Mouse (Mus musculus) kidney, postnatal 10 days (tissue): ENCODE data around the gene Rap1gap2.

ENCODE experiments used
- DNase-seq: peaks from one replicate; pipeline ENCODE4 v3.0.0; 2021; ENCODE audit warnings: mixed read lengths

Rap1gap2 gene

DNA sequence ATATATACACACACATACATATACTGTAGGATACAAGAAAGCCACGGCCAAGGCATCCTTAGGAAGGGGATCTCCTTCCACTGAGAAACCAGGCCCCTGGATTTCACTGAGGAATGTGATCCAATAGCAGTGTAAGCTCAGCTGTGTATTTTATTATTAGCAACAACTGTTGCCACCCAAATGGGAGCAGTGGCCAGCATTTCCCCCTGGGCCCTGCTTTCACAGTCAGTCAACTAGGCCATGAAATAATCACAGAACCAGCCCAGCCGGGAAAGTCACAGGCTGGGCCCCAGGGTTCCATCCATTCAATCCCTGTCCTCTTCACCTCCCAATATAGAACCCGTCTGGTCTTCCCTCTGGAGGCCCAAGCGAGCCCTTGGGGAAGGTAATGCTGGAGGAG is 162.2 kb downstream of the Rap1gap2 start:
- no peak for DNase-seq

DNA sequence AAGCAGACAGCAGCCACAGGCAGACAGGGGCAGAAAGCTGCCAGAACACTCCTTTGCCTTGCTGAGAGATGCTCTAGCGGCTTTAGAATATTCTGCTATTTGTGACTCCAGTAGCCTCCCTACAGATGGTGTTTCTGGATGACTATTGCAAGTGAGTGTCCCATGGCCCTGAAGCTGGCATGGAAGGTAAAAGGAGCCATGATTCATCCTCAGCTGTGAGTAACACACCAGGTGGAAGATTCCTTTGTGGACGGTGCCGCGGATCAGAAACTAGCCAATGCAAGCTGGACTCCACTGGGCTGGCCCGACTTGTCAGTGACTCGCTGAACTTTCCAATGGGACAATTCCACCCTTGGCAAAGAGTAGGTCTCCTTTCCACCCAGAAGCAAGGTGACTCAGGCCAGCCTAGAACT is 162.7 kb downstream of the Rap1gap2 start:
- DNase-seq, result no peak

DNA sequence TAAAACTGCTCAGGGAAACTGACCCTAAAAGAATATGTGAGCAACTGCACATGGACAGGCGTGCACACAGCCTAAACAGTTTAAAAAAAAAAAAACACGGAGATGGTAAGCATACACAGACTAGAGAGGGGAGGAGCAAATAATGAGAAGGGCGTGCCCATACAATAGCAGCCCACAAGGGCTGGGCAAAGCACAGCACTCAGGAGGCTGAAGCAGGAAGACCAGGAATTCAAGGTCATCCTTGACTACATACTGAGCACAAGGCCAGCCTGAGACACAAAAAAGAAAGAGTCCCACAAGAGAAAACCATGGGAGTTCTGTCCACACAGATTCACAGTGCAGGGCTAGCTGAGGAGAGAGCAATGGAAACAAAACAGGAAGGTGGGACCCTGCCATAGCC is 165.1 kb downstream of the Rap1gap2 start:
- DNase-seq, result no peak

DNA sequence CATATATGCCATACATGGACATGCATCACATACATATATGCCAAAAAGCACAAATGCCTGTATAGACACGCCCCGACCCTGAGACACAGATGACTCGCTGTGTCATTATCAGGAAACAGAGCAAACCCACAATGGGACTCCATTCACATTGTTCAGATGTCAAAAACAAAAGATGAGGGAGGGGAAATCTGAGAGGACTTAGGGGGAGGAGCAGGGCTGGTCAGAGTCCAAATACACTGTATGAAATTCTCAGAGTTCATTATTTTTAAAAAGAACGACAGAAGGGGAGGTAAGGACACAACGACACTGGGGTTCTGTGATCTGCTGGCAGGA is 166.8 kb downstream of the Rap1gap2 start:
- no peak for DNase-seq

DNA sequence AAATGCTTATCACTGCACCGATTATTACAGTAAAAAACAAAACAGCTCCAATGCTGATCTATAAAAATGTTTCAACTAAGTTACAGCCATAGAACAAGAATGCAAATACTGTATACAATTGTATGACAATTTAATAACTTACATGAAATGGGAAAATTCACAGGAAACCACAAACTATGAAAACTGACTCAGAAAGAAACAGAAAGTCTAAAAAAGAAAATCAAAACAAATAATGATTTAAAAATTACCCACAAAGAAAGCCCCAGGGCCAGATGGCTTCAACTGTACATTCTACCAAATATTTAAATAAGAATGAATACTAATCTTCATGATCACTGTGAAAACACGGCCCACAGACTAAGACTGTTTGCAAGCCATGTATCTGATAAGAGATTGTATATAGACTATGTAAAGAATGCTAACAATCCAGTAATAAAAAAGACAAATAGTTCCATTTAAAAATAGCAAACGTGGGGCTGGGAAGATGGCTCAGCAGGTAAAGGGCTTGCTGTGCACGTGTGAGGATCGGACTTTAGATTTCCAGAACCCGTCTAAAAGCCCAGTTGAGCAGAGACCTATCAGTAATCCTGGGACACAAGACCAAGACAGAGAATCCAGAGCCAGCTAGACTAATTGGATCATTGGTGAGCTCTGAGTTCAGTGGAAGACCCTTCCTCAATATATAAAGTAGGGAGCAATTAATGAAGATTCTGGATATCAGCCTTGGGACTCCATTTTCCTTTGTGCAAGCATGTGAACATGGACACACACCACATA is 167.4 kb downstream of the Rap1gap2 start:
- DNase-seq, result no peak

DNA sequence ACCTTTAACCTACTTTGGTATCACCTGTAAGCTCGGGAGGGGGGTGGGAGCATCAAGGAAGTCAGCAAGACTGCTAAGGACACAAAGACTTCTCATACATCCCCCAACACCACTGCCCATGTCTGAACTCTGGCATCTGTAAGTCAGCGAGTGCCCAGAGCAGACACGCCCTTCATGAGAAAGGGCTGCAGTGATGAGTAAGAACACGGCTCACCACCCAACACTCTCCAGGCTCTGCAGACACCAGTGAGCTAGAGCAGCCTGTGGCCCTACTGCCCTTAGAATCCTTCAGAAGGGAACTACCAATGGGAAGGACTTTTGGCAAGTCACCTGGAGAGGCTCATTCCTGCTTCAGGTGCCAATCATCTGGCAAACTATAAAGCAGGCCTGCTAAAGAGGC is 168.3 kb downstream of the Rap1gap2 start:
- DNase-seq, result no peak

DNA sequence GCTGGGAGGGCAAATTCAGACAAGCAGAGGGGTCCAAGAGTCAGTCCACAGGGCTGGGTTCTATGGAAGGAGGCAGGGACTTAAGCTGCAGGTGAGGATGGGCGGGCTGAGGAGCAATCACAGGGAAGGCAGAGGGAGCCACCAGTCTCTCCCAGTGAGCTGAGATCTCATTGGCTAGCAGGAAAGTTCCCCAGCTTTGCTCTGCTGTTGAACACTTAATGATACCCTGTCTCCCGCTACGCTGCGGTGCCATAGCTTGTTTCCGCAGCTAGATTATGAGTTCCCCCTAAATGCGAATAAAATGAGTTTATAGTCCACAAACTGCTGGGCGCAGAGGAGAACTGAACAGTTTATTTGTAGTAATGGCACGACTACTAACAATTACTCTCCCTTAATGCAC is 170.6 kb downstream of the Rap1gap2 start:
- DNase-seq, result no peak

DNA sequence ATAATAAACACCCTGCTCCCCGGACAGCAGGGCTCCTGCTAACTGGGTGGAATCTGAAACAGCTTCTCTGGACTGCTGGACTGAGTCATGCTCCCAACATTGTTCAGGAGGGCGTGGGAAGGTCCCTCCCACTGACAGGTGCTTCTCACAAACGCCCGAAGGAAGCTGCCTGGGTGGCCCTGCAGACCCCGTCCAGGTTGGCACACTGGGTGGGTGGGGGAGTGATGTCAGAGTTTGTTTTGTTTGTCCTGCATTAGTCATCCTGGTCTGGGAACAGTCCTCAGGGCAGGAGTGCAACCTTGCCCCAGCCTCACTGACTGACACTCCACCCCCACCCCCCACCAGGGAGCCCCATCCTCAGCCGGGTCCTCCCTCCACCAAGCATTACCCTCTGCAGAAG is 171.5 kb downstream of the Rap1gap2 start:
- no peak for DNase-seq

DNA sequence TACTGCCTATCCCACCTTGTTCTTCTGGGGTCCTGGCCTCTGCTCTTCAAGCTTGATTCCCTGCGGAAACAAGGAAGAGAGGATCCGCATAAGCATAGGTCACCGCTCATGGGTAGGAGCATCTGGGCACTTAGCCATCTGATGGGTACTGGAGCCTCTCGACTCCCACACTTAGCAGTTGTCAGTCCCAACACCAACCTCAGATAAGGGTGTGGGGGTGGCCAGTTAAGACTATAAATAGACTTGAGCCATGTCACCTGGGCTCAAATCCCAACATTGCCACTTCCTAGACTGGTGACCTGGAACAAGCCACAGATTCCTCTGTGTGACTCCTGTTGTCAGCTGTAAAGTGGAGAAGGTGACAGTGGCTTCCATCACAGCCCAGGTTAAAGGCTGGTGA is 172.5 kb downstream of the Rap1gap2 start:
- DNase-seq, result no peak

DNA sequence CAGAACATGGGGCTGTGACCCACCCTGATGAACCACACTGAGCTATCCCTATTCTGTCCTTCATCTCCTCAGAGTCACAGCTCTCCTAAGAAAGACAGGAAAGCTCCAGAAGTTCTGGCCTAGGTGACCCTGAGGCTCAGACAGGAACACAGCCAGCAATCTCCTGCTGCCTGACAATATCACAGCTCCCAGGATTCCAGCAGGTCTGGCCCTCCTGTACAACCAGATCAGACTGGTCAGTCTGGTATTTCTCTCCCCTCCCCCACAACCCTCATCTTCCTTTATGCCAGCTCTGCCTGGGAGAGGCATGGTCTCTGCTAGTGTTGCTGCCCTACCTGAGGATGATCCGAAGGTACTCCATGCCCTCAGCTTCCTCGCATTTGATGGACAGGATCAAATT is 175.3 kb downstream of the Rap1gap2 start:
- peak; percentile 29 for DNase-seq

DNA sequence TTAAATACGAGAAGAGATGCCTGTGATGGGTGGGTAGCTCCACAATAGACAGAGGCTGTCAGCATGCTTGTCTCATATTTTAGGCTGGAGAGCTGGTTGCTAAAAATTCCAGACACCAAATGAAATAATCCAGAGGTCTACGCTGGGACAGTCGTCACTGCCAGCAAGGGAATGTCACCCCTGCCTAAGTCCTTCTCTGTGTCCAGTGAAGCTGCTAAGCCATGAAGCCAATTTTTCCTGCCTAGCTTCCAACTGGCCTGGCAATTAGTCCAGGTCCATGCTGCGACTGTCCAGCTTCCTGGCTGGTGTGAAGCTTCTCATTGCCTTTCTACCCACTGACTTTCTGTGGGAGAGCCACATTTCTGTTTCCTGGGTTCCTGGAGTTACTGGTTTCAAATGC is 177.7 kb downstream of the Rap1gap2 start:
- no peak for DNase-seq

DNA sequence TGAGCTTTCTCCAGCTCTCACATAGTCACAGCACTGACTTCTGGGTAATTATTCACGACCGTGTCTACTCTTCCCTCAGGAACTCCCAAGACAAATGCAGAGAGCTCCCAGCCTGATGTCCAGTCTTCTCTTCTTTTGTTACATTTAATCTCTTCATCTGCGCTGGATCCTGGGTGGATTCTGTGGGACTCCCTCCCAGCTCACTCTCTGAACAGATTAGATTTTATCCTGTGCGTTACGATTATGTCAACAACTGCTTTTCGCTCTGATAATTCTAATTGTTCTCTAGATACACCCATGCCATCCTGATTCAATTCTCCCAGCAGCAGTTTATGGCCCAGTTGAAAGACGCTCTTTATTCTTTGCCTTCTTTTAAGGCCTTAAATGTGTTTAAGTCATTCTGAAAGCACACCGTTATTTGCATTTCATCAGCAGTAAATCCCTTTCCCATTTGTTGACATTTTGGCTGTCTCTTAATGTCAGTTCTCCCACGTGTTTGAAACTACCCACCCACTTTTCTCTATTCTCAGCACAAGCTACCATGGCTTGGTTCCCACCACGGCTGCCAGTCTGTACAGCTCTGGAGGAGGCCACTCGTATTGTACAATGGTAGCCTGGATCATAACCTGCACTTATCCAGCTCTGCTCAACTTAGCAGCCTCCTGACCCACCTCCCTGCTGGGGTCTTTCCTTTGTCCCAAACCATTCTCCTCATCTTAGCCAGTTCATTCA is 180.8 kb downstream of the Rap1gap2 start:
- DNase-seq, result no peak

DNA sequence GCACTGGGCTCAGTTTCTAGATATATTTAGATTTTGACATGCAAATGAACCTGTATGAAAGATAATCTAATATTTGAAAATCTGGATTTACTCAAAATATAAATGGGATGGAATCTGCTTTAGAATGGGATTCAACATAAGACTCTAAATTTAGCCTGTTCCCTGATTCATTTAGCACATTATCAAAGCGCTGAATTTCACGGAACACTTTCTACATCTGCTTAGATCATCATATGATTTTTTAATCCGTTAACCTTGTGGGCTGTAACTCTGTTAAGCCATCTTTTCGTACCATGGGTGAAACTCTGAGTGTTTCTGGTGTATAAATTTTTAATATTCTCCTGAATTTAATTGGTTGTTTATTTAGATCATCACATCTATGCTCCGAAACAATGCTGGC is 184.4 kb downstream of the Rap1gap2 start:
- no peak for DNase-seq

DNA sequence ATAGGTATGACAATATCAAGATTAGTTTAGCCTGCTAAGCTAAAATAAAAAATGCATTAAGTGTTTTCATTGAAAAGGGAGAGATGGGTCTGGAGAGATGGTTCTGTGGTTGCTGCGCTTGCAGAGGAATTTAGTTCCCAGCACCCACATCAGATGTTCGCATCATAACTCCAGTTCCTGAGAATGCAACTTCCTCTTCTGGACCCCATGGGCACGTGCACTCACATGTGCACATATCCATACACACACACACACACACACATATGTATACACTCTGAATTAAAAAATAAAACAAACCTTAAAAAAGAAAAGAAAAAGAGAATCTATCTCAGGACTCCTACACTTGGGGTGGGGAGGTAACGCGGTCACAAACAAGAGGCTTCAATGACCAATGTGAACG is 188.7 kb downstream of the Rap1gap2 start:
- no peak for DNase-seq

DNA sequence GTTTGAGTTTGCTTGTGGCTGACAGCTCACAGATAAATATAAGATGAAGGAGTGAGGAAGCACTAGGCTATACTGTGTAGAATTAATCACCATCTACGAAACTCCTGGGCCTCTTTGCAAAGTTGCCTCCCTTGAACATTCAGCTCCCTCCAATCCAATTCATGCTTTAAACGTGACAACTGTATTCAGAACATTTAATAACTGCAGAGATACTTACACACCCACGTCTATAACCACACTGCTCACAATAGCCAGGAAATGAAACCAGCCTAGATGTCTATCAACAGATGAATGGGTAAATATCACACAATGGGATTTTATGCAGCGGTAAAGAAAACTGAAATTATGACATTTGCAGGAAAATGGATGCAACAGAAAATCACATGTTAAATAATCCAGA is 189.6 kb downstream of the Rap1gap2 start:
- DNase-seq, result no peak

DNA sequence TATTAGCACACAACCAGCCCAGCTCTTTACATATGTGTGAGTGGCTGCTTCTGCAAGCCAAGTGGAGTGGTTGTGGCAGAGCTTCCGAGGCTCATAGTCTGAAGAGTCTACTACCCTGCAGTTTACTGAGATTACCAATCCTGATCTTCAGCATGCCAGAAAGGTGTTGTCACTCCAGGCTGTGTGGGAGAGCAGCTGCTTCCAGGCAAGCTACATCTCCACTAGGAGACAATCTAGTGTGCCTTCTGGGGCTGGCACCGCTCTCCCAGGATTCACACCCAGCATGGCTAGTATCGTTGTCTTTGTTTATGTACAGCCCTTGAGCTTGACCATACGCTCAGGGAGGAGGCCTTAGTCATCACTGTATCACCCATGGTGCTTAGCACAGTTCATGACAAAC is 191.1 kb downstream of the Rap1gap2 start:
- DNase-seq, result no peak

DNA sequence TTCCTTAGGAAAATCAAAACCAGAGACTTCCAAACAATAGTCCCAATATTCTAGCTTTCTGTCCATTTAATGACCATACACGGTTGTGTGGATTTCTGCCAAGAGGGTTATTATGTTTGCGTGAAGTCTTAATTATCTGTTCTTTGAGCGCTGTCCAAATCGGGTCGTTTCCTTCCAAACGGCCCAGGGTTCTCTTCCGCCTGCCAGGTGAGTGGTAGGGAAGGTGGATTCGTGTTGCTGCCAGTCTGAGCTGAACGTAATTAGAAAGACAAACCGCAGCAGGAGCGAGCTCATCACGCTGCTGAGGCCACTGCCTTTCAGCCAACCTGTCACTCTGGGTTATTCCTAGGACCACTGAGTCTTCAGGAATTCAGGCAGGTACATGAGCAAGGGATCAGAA is 195.0 kb downstream of the Rap1gap2 start:
- DNase-seq, result no peak

DNA sequence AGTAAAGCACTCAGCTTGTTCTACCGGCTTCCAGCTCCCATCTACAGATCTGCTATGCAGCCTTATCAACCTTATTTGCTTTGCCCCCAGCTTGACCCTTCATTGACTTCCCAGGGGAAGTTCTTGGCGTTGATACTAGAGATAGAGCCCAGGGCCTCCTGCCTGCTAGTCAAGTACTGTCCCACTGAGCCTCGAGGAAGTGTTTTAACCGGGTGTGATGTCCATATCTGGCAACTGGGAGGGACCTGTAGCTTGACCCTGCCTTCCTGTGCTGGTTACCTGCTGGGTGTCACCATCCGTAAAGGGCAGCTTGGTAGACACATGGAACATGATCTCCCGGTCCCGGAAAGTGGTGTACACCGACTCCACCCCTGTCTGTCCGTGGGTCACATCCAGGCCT is 196.6 kb downstream of the Rap1gap2 start:
- no peak for DNase-seq

DNA sequence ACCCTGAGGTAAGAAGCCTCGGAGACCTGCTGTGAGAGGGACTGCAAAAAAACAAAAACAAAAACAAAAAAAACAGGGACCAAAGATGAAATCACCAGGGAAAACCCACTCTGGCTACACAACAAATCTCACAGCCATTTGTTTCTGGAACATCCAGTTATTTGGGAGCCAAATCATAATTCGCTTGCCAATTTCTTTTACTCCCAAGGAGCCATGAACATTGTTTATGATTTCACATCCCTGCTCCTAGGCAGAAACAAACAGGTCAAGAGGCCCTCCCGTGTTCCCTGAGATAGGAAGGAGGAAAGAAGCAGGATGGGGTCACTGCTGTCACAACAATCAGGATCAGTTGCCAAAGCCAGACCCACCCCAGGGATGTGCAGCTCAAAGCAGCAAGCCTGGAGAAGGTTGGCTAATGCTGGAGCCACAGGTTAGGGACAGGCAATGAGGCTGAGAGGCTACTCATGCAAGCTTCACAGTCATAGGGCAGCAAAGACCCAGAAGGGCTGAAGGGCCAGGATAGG is 197.2 kb downstream of the Rap1gap2 start:
- no peak for DNase-seq

DNA sequence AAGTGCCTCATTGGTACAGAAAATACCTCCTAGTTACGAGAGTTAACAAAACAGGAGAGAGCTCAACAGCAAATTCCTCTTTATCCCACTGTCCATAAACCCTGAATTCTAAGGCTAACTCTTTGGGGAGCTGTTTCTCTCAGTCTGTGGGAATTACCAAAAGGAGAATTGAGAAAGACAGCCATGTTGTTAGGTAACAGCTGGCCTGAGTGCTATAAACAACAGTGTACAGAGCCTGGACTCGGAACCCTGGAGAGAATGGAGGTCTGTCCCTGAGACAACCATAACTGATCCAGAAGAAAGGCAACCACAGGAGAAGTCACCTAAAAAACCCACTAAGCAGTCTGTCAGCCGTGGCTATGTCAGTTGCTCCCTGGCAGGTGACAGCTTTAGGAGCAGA is 198.3 kb downstream of the Rap1gap2 start:
- DNase-seq, result no peak

DNA sequence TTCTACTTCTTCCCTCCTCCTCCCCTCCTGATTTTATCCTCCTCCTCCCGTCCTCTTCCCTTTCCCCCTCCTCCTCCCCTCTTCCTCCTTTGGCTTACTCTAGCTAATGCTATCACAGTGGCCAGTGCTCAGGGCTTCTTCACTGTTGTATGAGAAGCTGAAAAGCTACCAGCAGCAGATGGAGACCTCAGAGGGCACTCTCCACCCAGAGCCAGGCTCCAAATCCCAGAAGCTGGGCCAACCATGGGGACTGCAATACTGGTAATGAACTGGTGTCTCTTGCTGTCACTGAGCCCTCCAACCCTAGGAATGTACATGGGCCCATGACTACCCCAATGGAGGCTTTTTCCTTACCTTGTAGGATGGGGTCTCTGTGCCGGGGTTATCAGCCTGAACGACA is 198.8 kb downstream of the Rap1gap2 start:
- DNase-seq, result no peak

DNA sequence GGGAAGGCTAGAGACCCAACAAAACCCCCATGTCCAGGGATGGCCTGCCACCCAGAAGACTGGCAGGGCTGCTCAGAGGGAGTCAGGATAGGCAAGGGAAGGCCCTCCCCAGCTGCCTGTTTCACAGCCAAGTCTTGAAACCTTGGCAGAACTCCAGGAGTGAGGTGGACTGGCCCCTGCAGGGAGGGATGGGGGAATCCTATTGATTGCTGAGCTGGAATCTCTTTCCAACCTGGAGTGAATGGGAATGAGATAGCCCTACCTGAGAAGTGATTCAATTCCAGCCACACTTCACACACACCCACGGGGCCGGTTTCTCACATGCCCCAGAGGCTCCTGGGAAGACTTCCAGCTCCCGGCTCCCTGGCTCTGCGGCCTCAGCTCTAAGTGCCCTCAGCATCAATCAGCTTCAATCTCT is 200.9 kb downstream of the Rap1gap2 start:
- DNase-seq, result peak; percentile 68

DNA sequence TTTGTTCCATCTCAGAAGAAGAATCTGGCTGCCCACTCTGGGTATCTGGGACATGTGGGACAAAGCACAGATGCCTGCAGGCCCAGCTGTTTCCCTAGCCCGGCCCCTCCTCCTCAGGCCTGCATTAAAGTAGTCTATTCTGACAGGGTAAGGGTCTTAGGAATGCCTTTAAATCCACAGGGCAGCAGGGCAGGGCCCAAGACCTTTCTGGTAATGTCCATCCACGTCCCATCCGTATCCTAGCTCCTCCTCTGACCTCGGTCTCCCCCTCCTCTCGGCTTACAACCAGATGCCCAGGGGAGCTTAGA is 201.3 kb downstream of the Rap1gap2 start:
- no peak for DNase-seq

DNA sequence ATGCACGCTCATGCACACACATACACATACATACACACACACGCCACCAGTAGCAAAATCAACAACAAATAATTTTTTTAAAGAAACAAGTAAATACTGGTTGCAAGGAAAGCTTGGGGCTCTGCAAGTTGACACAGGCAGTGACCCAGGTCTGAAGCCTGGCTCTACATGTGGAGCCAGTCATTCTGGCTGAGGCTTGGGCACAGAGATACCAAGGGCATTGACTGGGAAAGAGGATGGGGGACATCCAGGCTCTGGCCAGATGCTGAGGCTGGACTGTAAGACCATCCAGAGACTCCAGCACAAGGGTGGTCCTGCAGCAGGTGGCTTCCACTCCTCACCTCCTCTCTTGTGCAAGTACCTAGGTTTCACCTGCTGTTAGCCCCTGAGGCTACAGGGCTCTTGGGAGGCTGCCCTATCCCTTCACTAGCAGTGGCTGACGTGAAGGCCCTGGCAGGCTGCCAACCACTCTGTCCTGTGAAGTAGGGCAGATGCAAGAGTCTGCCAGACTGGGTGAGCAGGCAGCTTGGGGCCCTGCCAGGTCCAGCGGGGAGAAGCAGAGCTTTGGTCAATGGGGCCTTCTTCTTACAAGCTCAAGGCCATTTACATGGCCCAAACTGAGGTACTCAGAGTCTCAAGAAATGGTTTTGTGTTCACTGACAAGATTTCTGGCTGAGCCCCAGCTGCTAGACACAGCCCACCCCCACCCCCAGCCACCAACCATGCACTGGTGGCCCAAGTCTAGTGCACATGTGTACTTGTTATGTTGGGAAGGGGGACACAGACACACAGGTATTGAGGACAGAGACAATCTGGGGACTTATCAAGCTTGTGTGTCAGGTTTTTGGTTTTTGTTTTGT is 201.9 kb downstream of the Rap1gap2 start:
- peak; percentile 95 for DNase-seq
